Comparison of ENCODE assay signal across 9 mouse cellular contexts in genomic region chr6:128078508-128078907, GRCm38 (mm10).
DNase-seq lines count a peak whose midpoint lies in the region; ATAC-seq and TF ChIP-seq lines count a peak whose summit lies in the region.
"Had no signal": no experiment of that assay in that cellular context is flagged by ENCODE, and none has a peak within 500 bp of the region (broad histone marks: within the 10 kb centered on the region; RNA-seq: fewer than 3 reads in every experiment).

No protein-coding gene starts in this region.

- H3K36me3 ChIP-seq in forebrain, postnatal 0 days (ENCODE audit: insufficient read depth), result no peaks in the 10 kb centered on the region
- no peaks in the 10 kb centered on the region for H3K36me3 ChIP-seq in forebrain, embryonic 15.5 days
- no peaks in the 10 kb centered on the region for H3K36me3 ChIP-seq in liver, postnatal 0 days (replicated peaks; ENCODE audit: insufficient read depth, low read length)
- H3K36me3 ChIP-seq in heart, embryonic 16.5 days (ENCODE audit: control insufficient read depth, insufficient read depth), result no peaks in the 10 kb centered on the region
- no peaks in the 10 kb centered on the region for H3K36me3 ChIP-seq in neural tube, embryonic 13.5 days

- H3K27ac ChIP-seq in forebrain, postnatal 0 days (ENCODE audit: low read depth, low read length), result no peak overlapping the region
- no peak overlapping the region for H3K27ac ChIP-seq in forebrain, embryonic 15.5 days (replicated peaks)
- no peak overlapping the region for H3K27ac ChIP-seq in liver, postnatal 0 days (ENCODE audit: low read depth)
- no peak overlapping the region; the same call in 1 of the 2 replicates for H3K27ac ChIP-seq in heart, embryonic 16.5 days (ENCODE audit: low read length)
- H3K27ac ChIP-seq in neural tube, embryonic 13.5 days (replicated peaks), result no peak overlapping the region

- H3K27me3 ChIP-seq in forebrain, postnatal 0 days (ENCODE audit: insufficient read depth, low read length), result no peaks in the 10 kb centered on the region
- H3K27me3 ChIP-seq in forebrain, embryonic 15.5 days, result no peaks in the 10 kb centered on the region
- no peaks in the 10 kb centered on the region for H3K27me3 ChIP-seq in liver, postnatal 0 days (ENCODE audit: insufficient read depth, low read length)
- no peaks in the 10 kb centered on the region for H3K27me3 ChIP-seq in heart, embryonic 16.5 days (ENCODE audit: control insufficient read depth, insufficient read depth, low read length)
- H3K27me3 ChIP-seq in neural tube, embryonic 13.5 days, result no peaks in the 10 kb centered on the region

- H3K4me3 ChIP-seq in forebrain, postnatal 0 days (ENCODE audit: low read depth, low read length), result no peak overlapping the region
- no peak overlapping the region for H3K4me3 ChIP-seq in forebrain, embryonic 15.5 days
- H3K4me3 ChIP-seq in liver, postnatal 0 days (ENCODE audit: low read depth, low read length), result no peak overlapping the region
- H3K4me3 ChIP-seq in heart, embryonic 16.5 days (ENCODE audit: low read length), result no peak overlapping the region
- H3K4me3 ChIP-seq in neural tube, embryonic 13.5 days, result no peak overlapping the region

- H3K9ac ChIP-seq in forebrain, postnatal 0 days, result no peak overlapping the region
- no peak overlapping the region for H3K9ac ChIP-seq in forebrain, embryonic 15.5 days (replicated peaks)
- H3K9ac ChIP-seq in liver, postnatal 0 days (replicated peaks), result no peak overlapping the region
- H3K9ac ChIP-seq in heart, embryonic 16.5 days (ENCODE audit: low read length), result no peak overlapping the region
- H3K9ac ChIP-seq in neural tube, embryonic 13.5 days, result no peak overlapping the region

- 70% methylated on average over 4 of the region's 4 CpGs for WGBS in forebrain, postnatal 0 days
- WGBS in forebrain, embryonic 15.5 days, result 69% methylated on average over 4 of the region's 4 CpGs
- 67% methylated on average over 4 of the region's 4 CpGs for WGBS in liver, postnatal 0 days (ENCODE audit: insufficient replicate concordance)
- WGBS in heart, embryonic 16.5 days, result 35% methylated on average over 4 of the region's 4 CpGs
- WGBS in neural tube, embryonic 13.5 days, result 43% methylated on average over 4 of the region's 4 CpGs

- TF ChIP-seq CTCF in forebrain, postnatal 0 days (IDR thresholded peaks at IDR 0.05; ENCODE audit: low read depth), result no peak
- TF ChIP-seq CTCF in liver, postnatal 0 days (IDR thresholded peaks at IDR 0.05; ENCODE audit: low read depth), result no peak

- DNase-seq in forebrain, postnatal 0 days, result no peak
- peak; percentile 50 for DNase-seq in liver
- DNase-seq in liver, postnatal 0 days, result no peak
- no peak for DNase-seq in thymus, postnatal 10 days (ENCODE audit: low spot score in 2 of 2)
- no peak for DNase-seq in adrenal gland, postnatal 36 days
- DNase-seq: layer of hippocampus, postnatal 36 days had no signal

- H3K4me1 ChIP-seq in forebrain, postnatal 0 days (ENCODE audit: insufficient read depth), result peaks cover 5% of the 10 kb centered on the region; the same call in 1 of the 2 replicates
- peaks cover 14% of the 10 kb centered on the region for H3K4me1 ChIP-seq in forebrain, embryonic 15.5 days
- H3K4me1 ChIP-seq in liver, postnatal 0 days (ENCODE audit: insufficient read depth), result no peaks in the 10 kb centered on the region
- peaks cover 62% of the 10 kb centered on the region for H3K4me1 ChIP-seq in heart, embryonic 16.5 days (ENCODE audit: control insufficient read depth, insufficient read depth, low read length)
- peaks cover 44% of the 10 kb centered on the region for H3K4me1 ChIP-seq in neural tube, embryonic 13.5 days (replicated peaks)

- H3K4me2 ChIP-seq in forebrain, postnatal 0 days (ENCODE audit: low read depth), result no peak overlapping the region
- H3K4me2 ChIP-seq in forebrain, embryonic 15.5 days (replicated peaks), result no peak overlapping the region
- no peak overlapping the region for H3K4me2 ChIP-seq in liver, postnatal 0 days (ENCODE audit: low read depth, low read length)
- no peak overlapping the region for H3K4me2 ChIP-seq in heart, embryonic 16.5 days (ENCODE audit: low read depth, low read length)
- no peak overlapping the region for H3K4me2 ChIP-seq in neural tube, embryonic 13.5 days

- no peak for TF ChIP-seq EP300 in liver, postnatal 0 days (IDR thresholded peaks at IDR 0.05; ENCODE audit: low read depth)

- H3K9me3 ChIP-seq in forebrain, postnatal 0 days (ENCODE audit: low read length), result no peaks in the 10 kb centered on the region
- H3K9me3 ChIP-seq in forebrain, embryonic 15.5 days, result no peaks in the 10 kb centered on the region
- H3K9me3 ChIP-seq in liver, postnatal 0 days (ENCODE audit: low read length), result no peaks in the 10 kb centered on the region
- no peaks in the 10 kb centered on the region for H3K9me3 ChIP-seq in heart, embryonic 16.5 days (replicated peaks; ENCODE audit: control insufficient read depth, low read length)
- no peaks in the 10 kb centered on the region for H3K9me3 ChIP-seq in neural tube, embryonic 13.5 days

- peak; percentile 23; the same call in 1 of the 2 replicates for ATAC-seq in forebrain, postnatal 0 days
- no peak for ATAC-seq in forebrain, embryonic 15.5 days (replicated peaks)
- ATAC-seq in liver, postnatal 0 days, result no peak
- 0 out of 2 replicates have a peak, but pooled peaks have one; percentile 8 for ATAC-seq in heart, embryonic 16.5 days (replicated peaks; ENCODE audit: extremely low read depth, insufficient read depth, low FRiP score)
- ATAC-seq in neural tube, embryonic 13.5 days (ENCODE audit: low read depth), result 0 out of 2 replicates have a peak, but pooled peaks have one; percentile 13

Comparison
In these comparisons a context has a peak if more than half of its experiments do, and no peak if none do; other contexts are left out.
1. ATAC-seq: peak in forebrain, postnatal 0 days (single experiment), heart, embryonic 16.5 days (single experiment) and neural tube, embryonic 13.5 days (single experiment); none in forebrain, embryonic 15.5 days (single experiment) and liver, postnatal 0 days (single experiment).